Mouse (Mus musculus): ENCODE measurements around the gene Prdm1.

GRCm38 (mm10) chr10:44555317-44555716 is 27.0 kb upstream of the Prdm1 start:
- TF ChIP-seq POLR2A (IDR thresholded peaks at IDR 0.05; ENCODE audit: extremely low read depth, insufficient read depth, low read length) (no peak), CTCF (IDR thresholded peaks at IDR 0.05; ENCODE audit: low read depth, low read length) (no peak)

Data from liver, adult 2 months (tissue).